In genomic region chr11:18752512-18752911, GRCm38 (mm10) we compare ENCODE assay signal across 13 mouse cellular contexts.
DNase-seq lines count a peak whose midpoint lies in the region; ATAC-seq lines count a peak whose summit lies in the region.
"Had no signal": no experiment of that assay in that cellular context is flagged by ENCODE, and none has a peak within 500 bp of the region (broad histone marks: within the 10 kb centered on the region; RNA-seq: fewer than 3 reads in every experiment).

No protein-coding gene starts in this region.

- no peak overlapping the region; the same call in 1 of the 2 replicates for H3K4me2 ChIP-seq in liver, embryonic 12.5 days
- 0 out of 2 replicates have a peak overlapping the region, but pooled peaks have one; percentile 2 for H3K4me2 ChIP-seq in intestine, embryonic 15.5 days (replicated peaks)
- H3K4me2 ChIP-seq in stomach, embryonic 15.5 days, result no peak overlapping the region
- H3K4me2 ChIP-seq: midbrain, embryonic 12.5 days had no signal

- no peaks in the 10 kb centered on the region for H3K36me3 ChIP-seq in liver, embryonic 12.5 days
- H3K36me3 ChIP-seq in intestine, embryonic 15.5 days, result no peaks in the 10 kb centered on the region
- H3K36me3 ChIP-seq in stomach, embryonic 15.5 days, result no peaks in the 10 kb centered on the region
- no peaks in the 10 kb centered on the region for H3K36me3 ChIP-seq in midbrain, embryonic 10.5 days
- H3K36me3 ChIP-seq: heart, embryonic 10.5 days; midbrain, embryonic 12.5 days had no signal

- no peak overlapping the region for H3K4me3 ChIP-seq in liver, embryonic 12.5 days
- H3K4me3 ChIP-seq in intestine, embryonic 15.5 days (replicated peaks), result no peak overlapping the region
- H3K4me3 ChIP-seq in stomach, embryonic 15.5 days (replicated peaks), result no peak overlapping the region
- H3K4me3 ChIP-seq in midbrain, embryonic 10.5 days, result no peak overlapping the region
- H3K4me3 ChIP-seq: erythroblast, embryonic 14.5 days; heart, embryonic 10.5 days; midbrain, embryonic 12.5 days had no signal

- DNase-seq in cerebellum, adult 9-10 months, result peak; percentile 70
- DNase-seq in liver, result peak; percentile 15
- no peak for DNase-seq in gastrocnemius, postnatal 10 days
- DNase-seq in midbrain, embryonic 10.5 days (ENCODE audit: low spot score), result no peak
- DNase-seq: lung, adult 18-20 months; thymus, adult 18-20 months had no signal

- WGBS in liver, embryonic 12.5 days (ENCODE audit: insufficient replicate concordance), result 49% methylated on average over 2 of the region's 2 CpGs
- 56% methylated on average over 2 of the region's 2 CpGs for WGBS in intestine, embryonic 15.5 days
- WGBS in stomach, embryonic 15.5 days, result 50% methylated on average over 2 of the region's 2 CpGs
- WGBS in midbrain, embryonic 10.5 days, result 25% methylated on average over 2 of the region's 2 CpGs

- H3K27ac ChIP-seq in liver, embryonic 12.5 days, result no peak overlapping the region
- H3K27ac ChIP-seq in intestine, embryonic 15.5 days, result peak overlapping the region; percentile 56
- peak overlapping the region; percentile 72; the same call in 1 of the 2 replicates for H3K27ac ChIP-seq in stomach, embryonic 15.5 days
- H3K27ac ChIP-seq in midbrain, embryonic 10.5 days (replicated peaks), result no peak overlapping the region
- H3K27ac ChIP-seq: heart, embryonic 10.5 days; midbrain, embryonic 12.5 days had no signal

- H3K27me3 ChIP-seq in liver, embryonic 12.5 days (replicated peaks), result no peaks in the 10 kb centered on the region
- H3K27me3 ChIP-seq in intestine, embryonic 15.5 days (replicated peaks), result no peaks in the 10 kb centered on the region
- H3K27me3 ChIP-seq in stomach, embryonic 15.5 days (replicated peaks), result no peaks in the 10 kb centered on the region
- peaks cover 18% of the 10 kb centered on the region for H3K27me3 ChIP-seq in midbrain, embryonic 10.5 days (ENCODE audit: low read depth, poor library complexity, severe bottlenecking)

- ATAC-seq in cerebellum, adult (ENCODE audit: insufficient number of reproducible peaks, low FRiP score, low TSS enrichment), result no peak
- ATAC-seq in liver, embryonic 12.5 days, result no peak
- no peak for ATAC-seq in intestine, embryonic 15.5 days
- no peak for ATAC-seq in stomach, embryonic 15.5 days (ENCODE audit: insufficient read depth, low FRiP score, low read depth)

- peaks cover 62% of the 10 kb centered on the region for H3K4me1 ChIP-seq in liver, embryonic 12.5 days
- peaks cover 27% of the 10 kb centered on the region for H3K4me1 ChIP-seq in intestine, embryonic 15.5 days (replicated peaks)
- H3K4me1 ChIP-seq in stomach, embryonic 15.5 days, result peaks cover 15% of the 10 kb centered on the region; the same call in 1 of the 2 replicates
- H3K4me1 ChIP-seq in midbrain, embryonic 10.5 days, result peaks cover 81% of the 10 kb centered on the region

- no peak overlapping the region for H3K9ac ChIP-seq in liver, embryonic 12.5 days
- no peak overlapping the region for H3K9ac ChIP-seq in intestine, embryonic 15.5 days
- H3K9ac ChIP-seq in stomach, embryonic 15.5 days, result no peak overlapping the region
- H3K9ac ChIP-seq: midbrain, embryonic 12.5 days had no signal

- no peaks in the 10 kb centered on the region for H3K9me3 ChIP-seq in liver, embryonic 12.5 days (replicated peaks)
- no peaks in the 10 kb centered on the region for H3K9me3 ChIP-seq in intestine, embryonic 15.5 days
- H3K9me3 ChIP-seq in stomach, embryonic 15.5 days, result no peaks in the 10 kb centered on the region
- H3K9me3 ChIP-seq in midbrain, embryonic 10.5 days (replicated peaks), result no peaks in the 10 kb centered on the region
- H3K9me3 ChIP-seq: heart, embryonic 10.5 days; midbrain, embryonic 12.5 days had no signal

Comparison
In these comparisons a context has a peak if more than half of its experiments do, and no peak if none do; other contexts are left out.
1. DNase-seq: peak in cerebellum, adult 9-10 months (single experiment) and liver (single experiment); none in gastrocnemius, postnatal 10 days (single experiment) and midbrain, embryonic 10.5 days (single experiment).
2. H3K27ac ChIP-seq: peak in intestine, embryonic 15.5 days (single experiment) and stomach, embryonic 15.5 days (single experiment); none in liver, embryonic 12.5 days (single experiment) and midbrain, embryonic 10.5 days (single experiment).